Mouse (Mus musculus): Measurements from ENCODE around the gene Ablim1. TPM values are rescaled to one million over a fixed set of nuclear protein-coding genes. Genes with fewer than 3 reads are reported as not detected.

The Ablim1 gene
- total and polyA plus RNA-seq, 3 experiments, result 101 to 454 (median 418) TPM

DNA sequence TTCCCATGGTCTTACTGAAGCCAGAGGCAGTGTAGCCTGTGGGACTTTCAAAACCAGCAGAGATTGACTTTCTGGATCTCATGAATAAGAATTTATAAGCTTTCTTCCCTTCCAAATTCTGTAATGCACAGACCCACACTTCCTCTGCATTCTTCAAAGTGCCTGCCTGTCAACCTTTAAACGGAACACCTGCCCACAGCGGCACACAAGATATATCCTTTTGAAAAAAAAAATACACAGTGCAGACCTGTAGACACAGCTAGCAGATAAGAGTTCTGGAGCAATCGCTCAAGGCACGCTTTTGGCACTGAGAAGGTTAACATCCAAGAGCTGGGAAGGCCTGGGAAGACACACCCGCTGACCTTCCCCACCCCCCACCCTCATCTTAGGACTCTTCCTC, 199.8 kb downstream of the Ablim1 start:
- 71% methylated on average over 5 of the region's 5 CpGs for WGBS
- no peak for DNase-seq
- peak overlapping the region; percentile 40; the same call in 1 of the 2 replicates for H3K27ac ChIP-seq
- H3K4me3 ChIP-seq, result no peak overlapping the region
- intact Hi-C loops (cut with DNase I), result no loop called here
- TF ChIP-seq POLR2A (IDR thresholded peaks at IDR 0.05; ENCODE audit: insufficient read depth, low read depth, low read length) (no peak), CTCF (IDR thresholded peaks at IDR 0.05) (no peak), EP300 (IDR thresholded peaks at IDR 0.05; ENCODE audit: insufficient read depth, low read depth, low read length) (no peak)
- peaks cover 3% of the 10 kb centered on the region; the same call in 1 of the 2 replicates for H3K79me2 ChIP-seq (replicated peaks; ENCODE audit: control insufficient read depth, insufficient read depth, low read length)
- H3K27me3 ChIP-seq (ENCODE audit: control insufficient read depth, insufficient read depth, low read length), result no peaks in the 10 kb centered on the region
- H3K4me1 ChIP-seq (ENCODE audit: control insufficient read depth, insufficient read depth, low read length), result peaks cover 27% of the 10 kb centered on the region
- H3K9ac ChIP-seq (ENCODE audit: low read depth, low read length), result no peak overlapping the region
- peaks cover 43% of the 10 kb centered on the region for H3K36me3 ChIP-seq (ENCODE audit: control insufficient read depth, insufficient read depth, low read length)

DNA sequence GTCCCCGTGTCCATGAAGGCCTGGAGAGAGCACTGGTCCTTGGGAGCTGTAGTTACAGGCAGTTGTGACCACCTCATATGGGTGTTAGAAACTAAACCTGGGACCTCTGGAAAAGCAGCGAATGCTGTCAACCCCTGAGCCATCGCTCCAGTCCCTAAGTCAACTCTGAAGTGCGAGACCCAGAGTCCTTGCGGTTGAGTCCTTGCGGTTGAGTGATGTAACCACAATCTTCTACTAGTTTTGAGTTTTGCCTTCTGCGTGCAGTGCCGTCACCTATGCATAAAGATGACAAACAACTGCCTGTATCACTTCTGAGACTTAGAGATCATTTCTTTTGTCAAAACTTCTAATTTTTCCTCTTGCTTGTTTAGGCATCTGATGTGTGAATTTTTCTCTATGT, 200.7 kb downstream of the Ablim1 start:
- intact Hi-C loops (cut with DNase I), result no loop called here
- Histone ChIP-seq H3K4me1 (ENCODE audit: control insufficient read depth, insufficient read depth, low read length) (peaks cover 29% of the 10 kb centered on the region), H3K36me3 (ENCODE audit: control insufficient read depth, insufficient read depth, low read length) (peaks cover 43% of the 10 kb centered on the region), H3K4me3 (no peak overlapping the region), H3K9ac (ENCODE audit: low read depth, low read length) (no peak overlapping the region), H3K27me3 (ENCODE audit: control insufficient read depth, insufficient read depth, low read length) (no peaks in the 10 kb centered on the region), H3K27ac (no peak overlapping the region), H3K79me2 (replicated peaks; ENCODE audit: control insufficient read depth, insufficient read depth, low read length) (no peaks in the 10 kb centered on the region)
- DNase-seq, result no peak
- no peak for TF ChIP-seq CTCF (IDR thresholded peaks at IDR 0.05)
- TF ChIP-seq POLR2A (IDR thresholded peaks at IDR 0.05; ENCODE audit: insufficient read depth, low read depth, low read length), result no peak
- no peak for TF ChIP-seq EP300 (IDR thresholded peaks at IDR 0.05; ENCODE audit: insufficient read depth, low read depth, low read length)
- WGBS, result 95% methylated on average over 8 of the region's 8 CpGs

DNA sequence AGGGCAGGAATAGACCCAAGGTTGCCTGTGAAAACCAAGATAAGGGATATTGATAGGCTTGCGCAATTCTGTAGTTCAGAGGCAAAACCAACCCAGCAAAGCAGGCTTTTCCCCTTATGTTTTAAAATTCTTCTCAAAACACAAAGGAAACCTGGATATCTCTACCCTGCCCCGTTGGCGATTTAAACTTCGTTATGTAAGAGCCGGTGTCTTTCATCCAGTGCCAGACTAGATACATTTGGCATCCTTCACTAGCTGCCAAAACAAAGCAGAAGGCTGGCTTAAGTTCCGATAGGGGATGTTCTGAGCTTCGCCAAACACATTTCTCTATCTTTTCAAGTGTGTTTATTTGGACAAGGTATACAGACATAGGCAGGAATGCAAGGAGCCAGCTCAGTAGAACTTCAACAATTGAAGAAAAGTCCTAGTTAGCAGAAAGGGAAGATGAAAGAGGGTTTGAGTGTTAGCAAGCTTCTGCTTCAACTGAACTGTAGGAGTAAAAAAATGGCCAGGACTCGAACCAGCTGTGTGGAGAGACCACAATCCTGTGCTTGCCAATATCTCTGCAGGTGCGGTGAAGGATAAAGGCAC, 201.8 kb downstream of the Ablim1 start:
- intact Hi-C loops (cut with DNase I), result no loop called here
- Histone ChIP-seq H3K4me3 (no peak overlapping the region), H3K27me3 (ENCODE audit: control insufficient read depth, insufficient read depth, low read length) (no peaks in the 10 kb centered on the region), H3K4me1 (ENCODE audit: control insufficient read depth, insufficient read depth, low read length) (peaks cover 20% of the 10 kb centered on the region), H3K27ac (peak overlapping the region; percentile 61), H3K9ac (ENCODE audit: low read depth, low read length) (no peak overlapping the region), H3K36me3 (ENCODE audit: control insufficient read depth, insufficient read depth, low read length) (peaks cover 37% of the 10 kb centered on the region), H3K79me2 (replicated peaks; ENCODE audit: control insufficient read depth, insufficient read depth, low read length) (no peaks in the 10 kb centered on the region)
- DNase-seq, result peak in 1 of 2 experiments; percentile 45
- 14% methylated on average over 9 of the region's 9 CpGs for WGBS
- TF ChIP-seq POLR2A (IDR thresholded peaks at IDR 0.05; ENCODE audit: insufficient read depth, low read depth, low read length) (no peak), CTCF (IDR thresholded peaks at IDR 0.05) (no peak), EP300 (IDR thresholded peaks at IDR 0.05; ENCODE audit: insufficient read depth, low read depth, low read length) (0 out of 2 replicates have a peak, but pooled peaks have one; percentile 12)

DNA sequence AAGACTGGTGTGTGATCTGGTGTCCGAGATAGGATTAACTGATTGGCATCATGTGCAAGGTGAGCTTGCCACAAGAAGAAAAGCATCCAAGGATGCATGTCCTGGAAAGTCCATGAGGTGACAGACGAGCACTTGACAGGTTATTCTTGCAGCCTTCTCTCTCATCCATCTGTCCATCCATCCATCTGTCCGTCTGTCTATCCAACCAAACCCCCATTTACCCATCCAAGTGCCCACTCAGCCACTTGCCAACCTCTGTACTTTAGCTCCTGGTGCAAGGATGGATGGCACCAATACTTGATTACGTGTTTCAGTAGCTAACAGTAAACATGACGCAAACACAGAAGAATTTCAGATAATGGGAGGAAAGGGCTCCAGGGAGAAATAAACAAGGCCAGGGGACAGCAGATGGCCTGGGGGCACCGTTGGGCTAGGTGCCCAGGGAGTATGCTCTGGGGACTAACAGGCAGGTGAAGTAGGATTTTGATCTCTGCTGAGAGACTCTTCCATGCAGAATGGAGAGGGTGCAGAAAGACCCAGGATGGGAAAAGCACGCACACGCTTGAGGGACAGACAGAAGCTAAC, 202.4 kb downstream of the Ablim1 start:
- H3K36me3 ChIP-seq (ENCODE audit: control insufficient read depth, insufficient read depth, low read length), result peaks cover 35% of the 10 kb centered on the region
- H3K4me1 ChIP-seq (ENCODE audit: control insufficient read depth, insufficient read depth, low read length), result peaks cover 18% of the 10 kb centered on the region
- intact Hi-C loops (cut with DNase I), result no loop called here
- H3K27ac ChIP-seq, result peak overlapping the region; percentile 61
- no peak overlapping the region for H3K9ac ChIP-seq (ENCODE audit: low read depth, low read length)
- DNase-seq, result no peak
- no peaks in the 10 kb centered on the region for H3K79me2 ChIP-seq (replicated peaks; ENCODE audit: control insufficient read depth, insufficient read depth, low read length)
- WGBS, result 51% methylated on average over 8 of the region's 8 CpGs
- no peaks in the 10 kb centered on the region for H3K27me3 ChIP-seq (ENCODE audit: control insufficient read depth, insufficient read depth, low read length)
- TF ChIP-seq CTCF (IDR thresholded peaks at IDR 0.05) (no peak), EP300 (IDR thresholded peaks at IDR 0.05; ENCODE audit: insufficient read depth, low read depth, low read length) (no peak), POLR2A (IDR thresholded peaks at IDR 0.05; ENCODE audit: insufficient read depth, low read depth, low read length) (no peak)
- H3K4me3 ChIP-seq, result no peak overlapping the region

DNA sequence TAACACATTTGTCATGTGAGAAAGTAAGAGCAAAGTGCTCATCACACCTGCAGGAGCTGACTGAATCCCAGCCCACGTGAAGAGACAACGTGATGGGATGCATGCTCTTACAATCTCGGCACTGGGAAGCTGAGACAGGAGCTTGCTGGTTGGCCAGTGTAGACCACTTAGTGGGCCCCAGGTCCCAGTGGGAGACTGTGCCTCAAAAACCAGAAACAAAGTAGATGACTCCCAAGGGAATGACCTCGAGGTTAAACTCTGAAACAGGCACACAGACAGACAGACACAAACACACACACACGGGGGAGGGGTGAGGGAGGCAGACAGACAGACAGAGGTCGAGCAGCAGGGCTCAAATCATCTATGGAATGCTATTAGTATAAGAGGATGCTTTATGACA, 203.4 kb downstream of the Ablim1 start:
- Histone ChIP-seq H3K36me3 (ENCODE audit: control insufficient read depth, insufficient read depth, low read length) (peaks cover 40% of the 10 kb centered on the region), H3K27ac (peak overlapping the region; percentile 33), H3K9ac (ENCODE audit: low read depth, low read length) (no peak overlapping the region), H3K4me3 (no peak overlapping the region), H3K4me1 (ENCODE audit: control insufficient read depth, insufficient read depth, low read length) (peaks cover 19% of the 10 kb centered on the region), H3K27me3 (ENCODE audit: control insufficient read depth, insufficient read depth, low read length) (no peaks in the 10 kb centered on the region), H3K79me2 (replicated peaks; ENCODE audit: control insufficient read depth, insufficient read depth, low read length) (no peaks in the 10 kb centered on the region)
- 61% methylated on average over 6 of the region's 6 CpGs for WGBS
- intact Hi-C loops (cut with DNase I), result no loop called here
- no peak for TF ChIP-seq CTCF (IDR thresholded peaks at IDR 0.05)
- TF ChIP-seq POLR2A (IDR thresholded peaks at IDR 0.05; ENCODE audit: insufficient read depth, low read depth, low read length), result no peak
- no peak for TF ChIP-seq EP300 (IDR thresholded peaks at IDR 0.05; ENCODE audit: insufficient read depth, low read depth, low read length)
- DNase-seq, result no peak

DNA sequence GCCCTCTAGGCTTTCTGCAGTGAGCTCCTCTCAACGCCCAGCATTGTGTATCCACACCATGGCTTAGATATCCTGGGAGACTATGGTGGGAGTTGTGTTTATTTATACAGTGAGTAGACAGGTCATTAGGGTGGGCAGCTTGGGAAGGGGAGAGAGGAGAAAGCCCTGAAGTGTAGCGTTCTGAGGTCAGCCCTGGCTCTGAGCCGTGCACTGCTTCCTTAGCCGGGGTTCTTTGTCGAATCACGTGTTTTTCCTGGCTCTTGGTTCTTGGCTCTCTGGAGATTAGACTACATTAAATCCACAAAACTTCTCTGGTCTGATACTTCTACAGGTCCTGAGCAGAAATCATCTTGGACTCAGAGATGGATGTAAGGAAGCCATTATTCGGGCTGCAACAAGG, 205.1 kb downstream of the Ablim1 start:
- Histone ChIP-seq H3K79me2 (replicated peaks; ENCODE audit: control insufficient read depth, insufficient read depth, low read length) (no peaks in the 10 kb centered on the region; the same call in 1 of the 2 replicates), H3K4me1 (ENCODE audit: control insufficient read depth, insufficient read depth, low read length) (peaks cover 27% of the 10 kb centered on the region), H3K36me3 (ENCODE audit: control insufficient read depth, insufficient read depth, low read length) (peaks cover 42% of the 10 kb centered on the region), H3K27me3 (ENCODE audit: control insufficient read depth, insufficient read depth, low read length) (no peaks in the 10 kb centered on the region), H3K9ac (ENCODE audit: low read depth, low read length) (no peak overlapping the region), H3K4me3 (no peak overlapping the region), H3K27ac (peak overlapping the region; percentile 26)
- peak; percentile 62 to 63 for DNase-seq
- 32% methylated on average over 7 of the region's 7 CpGs for WGBS
- intact Hi-C loops (cut with DNase I), result no loop called here
- 0 out of 2 replicates have a peak, but pooled peaks have one; percentile 18 for TF ChIP-seq POLR2A (IDR thresholded peaks at IDR 0.05; ENCODE audit: insufficient read depth, low read depth, low read length)
- TF ChIP-seq CTCF (IDR thresholded peaks at IDR 0.05), result no peak
- TF ChIP-seq EP300 (IDR thresholded peaks at IDR 0.05; ENCODE audit: insufficient read depth, low read depth, low read length), result 0 out of 2 replicates have a peak, but pooled peaks have one; percentile 58

All from heart, adult 2 months (tissue).